Mouse (Mus musculus): ENCODE results near the gene Slc4a1. TPM values are rescaled to one million over a fixed set of nuclear protein-coding genes. Genes with fewer than 3 reads are reported as not detected.
"Not testable (repeated sequence)": the region's sequence is repeated elsewhere in the genome, so short reads cannot be mapped to it uniquely, and the experiment has no call there.

Gene Slc4a1
- polyA plus RNA-seq, 2 experiments from 2014 or later: 2.9 TPM; not detected in 1

DNA sequence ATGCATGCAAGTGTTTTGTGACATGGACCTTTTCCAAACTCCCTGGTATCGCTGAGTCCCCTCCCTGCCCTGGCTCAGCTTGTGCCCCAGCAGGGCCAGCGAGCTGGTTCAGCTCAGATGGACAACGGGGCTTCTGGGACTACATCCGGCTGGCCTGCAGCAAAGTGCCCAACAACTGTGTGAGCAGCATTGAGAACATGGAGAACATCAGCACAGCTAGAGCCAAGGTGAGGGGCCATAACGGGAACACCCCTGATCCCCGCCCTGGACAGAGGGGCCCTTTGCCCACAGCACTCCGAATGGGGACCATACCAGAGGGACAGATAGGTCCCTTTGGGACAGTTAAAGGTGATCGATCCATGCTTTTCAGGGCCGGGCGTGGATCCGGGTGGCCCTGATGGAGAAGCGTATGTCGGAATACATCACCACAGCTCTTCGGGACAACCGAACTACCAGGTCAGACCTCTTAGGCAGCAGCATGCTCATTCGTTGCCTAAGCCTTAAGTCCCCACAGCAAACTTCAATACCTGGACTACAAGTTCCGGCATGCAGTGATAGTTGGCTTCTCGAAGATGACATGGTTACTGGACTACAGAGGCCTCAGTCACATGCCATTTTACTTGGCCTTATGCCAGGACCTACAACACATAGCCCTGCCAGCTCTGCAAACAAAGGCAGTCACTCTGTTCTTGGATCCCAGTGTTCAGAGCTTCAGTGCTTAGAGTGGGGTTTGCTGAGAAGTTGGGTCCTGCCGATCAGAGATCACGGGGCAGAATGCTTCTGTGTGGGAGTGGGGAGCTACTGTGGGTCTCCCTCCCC lies 32.2 kb upstream of the Slc4a1 start:
- ATAC-seq: no peak

GRCm38 (mm10) chr11:102396671-102397141 lies 30.7 kb upstream of the Slc4a1 start:
- ATAC-seq: no peak

DNA sequence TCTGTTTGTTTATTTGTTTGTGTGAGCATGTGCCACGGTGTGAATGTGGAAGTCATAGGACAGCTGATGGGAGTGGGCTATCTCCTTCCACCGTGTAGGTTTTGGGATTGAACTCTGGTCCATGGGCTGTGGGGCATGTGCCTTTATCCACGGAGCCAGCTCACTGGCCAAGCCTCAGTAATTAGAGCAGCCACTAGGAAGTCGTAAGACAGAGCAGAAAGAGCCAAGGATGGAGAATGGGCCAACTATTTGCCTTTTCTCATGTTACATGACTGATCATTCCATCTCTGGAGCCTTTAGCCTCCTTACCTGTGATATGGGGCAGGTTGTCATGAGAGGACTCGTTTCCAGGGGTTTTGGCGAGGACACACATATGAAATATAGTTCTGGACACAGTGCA lies 30.3 kb upstream of the Slc4a1 start:
- ATAC-seq: no peak

DNA sequence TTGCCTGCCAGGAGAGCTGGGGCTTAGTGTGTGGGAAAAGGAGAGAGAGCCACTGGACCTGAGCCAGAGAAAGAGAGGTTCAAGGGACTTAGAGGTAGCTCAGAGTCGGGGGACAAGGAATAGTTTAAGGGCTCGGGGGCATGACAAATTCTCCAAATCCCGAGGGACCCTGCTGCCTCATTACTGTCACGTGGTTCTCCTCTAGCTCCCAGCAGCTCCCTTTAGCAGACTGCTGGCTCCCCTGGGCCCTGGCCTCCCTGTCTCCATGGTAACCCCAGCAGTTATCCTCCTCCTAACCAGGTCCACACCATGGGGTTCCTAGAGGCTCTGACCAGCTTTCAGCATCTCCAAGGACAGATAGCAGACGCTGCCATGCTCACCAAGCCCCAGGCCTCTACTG lies 29.2 kb upstream of the Slc4a1 start:
- ATAC-seq: no peak

GRCm38 (mm10) chr11:102394421-102395124 lies 28.6 kb upstream of the Slc4a1 start:
- no peak for ATAC-seq

DNA sequence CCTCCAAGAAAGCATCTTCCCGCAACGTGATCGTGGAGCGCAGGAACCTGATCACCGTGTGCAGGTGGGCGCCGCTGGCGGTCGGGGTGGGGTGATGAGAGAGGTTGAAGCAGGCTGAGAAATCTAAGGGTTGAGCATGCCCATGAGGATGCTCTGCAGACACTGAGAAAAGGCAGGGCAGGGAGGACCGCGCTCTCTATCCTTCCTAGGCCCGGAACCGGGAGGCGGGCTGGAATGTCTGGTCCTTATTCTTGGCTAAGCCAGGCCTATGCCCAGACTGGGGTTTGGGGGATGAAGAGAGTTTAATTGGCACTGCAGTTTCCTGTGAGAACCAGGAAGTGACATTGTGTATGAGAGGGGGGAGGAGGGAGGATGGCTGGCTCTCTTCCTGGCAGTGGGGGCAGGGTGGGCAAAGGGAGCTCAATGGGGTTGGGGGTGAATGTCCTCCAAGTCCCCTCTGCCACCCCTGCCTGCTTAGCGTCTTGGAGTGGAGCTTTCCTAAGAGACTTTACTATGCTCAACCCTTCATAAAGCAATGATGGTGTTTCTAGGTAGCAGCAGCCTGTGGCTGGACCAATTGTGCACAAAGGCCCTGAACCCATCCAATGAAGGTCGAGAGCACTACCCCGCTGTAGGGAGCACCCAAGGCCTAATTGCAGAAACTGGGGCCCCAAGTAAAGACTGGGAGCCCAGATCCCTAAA lies 27.9 kb upstream of the Slc4a1 start:
- no peak for ATAC-seq

DNA sequence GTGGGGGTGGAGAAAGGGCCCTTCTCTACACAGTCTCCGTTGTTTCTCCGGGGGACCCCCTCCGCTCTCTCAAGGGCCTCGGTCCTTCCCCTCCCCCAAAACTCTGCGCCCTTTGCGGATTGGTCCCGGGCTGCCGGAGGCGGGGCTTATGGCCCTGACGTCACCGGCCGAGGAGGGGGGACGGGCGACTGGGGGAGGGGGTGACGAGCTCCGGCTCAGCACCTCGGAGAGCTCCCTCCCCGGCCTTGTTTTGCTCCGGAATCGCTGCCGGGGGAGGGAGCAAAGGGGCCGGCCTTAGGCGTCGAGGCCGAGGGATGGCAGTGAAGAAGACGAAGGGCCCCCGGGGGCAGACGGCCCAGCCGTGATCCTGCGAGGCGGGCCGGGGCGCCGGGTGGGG lies 27.2 kb upstream of the Slc4a1 start, which contains the start of gene Rundc3a:
Gene Rundc3a (plus strand): TSS at position 166 of the 397 bp plus-strand sequence.
- peak; percentile 32 for ATAC-seq

DNA sequence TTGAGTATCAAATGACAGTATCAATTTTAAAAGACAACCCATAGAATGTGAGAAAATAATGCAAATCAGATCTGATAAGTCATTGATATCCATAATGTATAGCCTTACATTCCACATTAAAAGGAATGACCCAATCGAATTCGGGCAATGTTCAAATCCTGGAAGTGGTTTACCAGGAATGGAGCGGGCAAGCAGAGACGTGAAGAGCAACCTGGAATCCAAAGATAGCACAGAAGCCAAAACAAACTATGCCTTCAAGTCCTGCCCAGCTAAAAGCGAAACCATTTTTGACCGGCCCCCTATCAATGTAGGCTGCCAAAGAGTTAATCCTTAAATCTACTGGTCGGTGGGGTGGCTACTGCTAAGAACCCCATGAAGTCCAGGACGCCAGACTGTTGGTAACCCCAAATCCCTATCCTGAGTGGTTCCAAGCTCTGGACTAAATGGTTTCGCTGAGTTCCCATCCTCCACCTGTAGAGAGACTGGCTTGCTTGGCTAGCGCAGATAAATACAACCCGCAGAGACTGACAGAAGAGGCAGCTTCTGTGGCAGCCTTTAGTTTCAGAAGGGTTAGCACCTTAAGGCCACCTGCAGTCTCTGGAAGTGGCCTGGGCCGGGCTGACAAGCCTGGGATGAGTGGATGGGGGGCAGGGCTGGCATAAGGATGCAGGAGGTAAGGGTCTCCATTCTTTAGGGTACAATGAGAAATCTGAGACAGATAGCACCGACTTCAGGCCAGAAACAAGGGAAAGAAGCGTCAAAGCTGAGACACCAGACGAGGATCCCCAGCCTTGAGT lies 26.6 kb upstream of the Slc4a1 start:
- no peak for ATAC-seq

- ATAC-seq: not testable (repeated sequence)
Observed at GRCm38 (mm10) chr11:102389436-102389835, 23.4 kb upstream of the Slc4a1 start.

DNA sequence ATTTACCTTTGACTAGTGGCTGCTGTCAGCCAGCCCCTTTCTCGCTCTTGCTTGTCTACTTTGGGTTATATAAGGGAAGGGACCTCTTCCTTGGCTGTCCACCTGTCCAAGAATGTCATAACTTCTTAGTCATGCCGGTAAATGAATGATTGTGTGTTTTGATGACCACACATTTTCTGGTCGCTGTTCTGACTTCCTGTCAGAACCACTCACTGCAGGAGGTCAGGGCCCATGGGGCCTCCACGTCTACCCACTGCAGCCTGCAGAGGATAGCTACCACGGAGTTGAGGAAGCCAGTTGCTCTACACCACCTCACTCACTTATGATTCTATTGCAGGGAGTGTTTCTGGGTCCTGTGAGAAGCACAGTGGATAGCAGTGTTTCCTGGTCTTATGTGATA lies 20.1 kb upstream of the Slc4a1 start:
- ATAC-seq: no peak

GRCm38 (mm10) chr11:102385075-102385474 lies 19.1 kb upstream of the Slc4a1 start:
- no peak for ATAC-seq

- ATAC-seq: no peak
Observed at GRCm38 (mm10) chr11:102384418-102384817, 18.4 kb upstream of the Slc4a1 start.

GRCm38 (mm10) chr11:102383365-102384136 lies 17.5 kb upstream of the Slc4a1 start:
- ATAC-seq: no peak

- ATAC-seq: no peak
Observed at GRCm38 (mm10) chr11:102382794-102383193, 16.8 kb upstream of the Slc4a1 start.

- ATAC-seq: no peak
Observed at GRCm38 (mm10) chr11:102381341-102382100, 15.5 kb upstream of the Slc4a1 start.

DNA sequence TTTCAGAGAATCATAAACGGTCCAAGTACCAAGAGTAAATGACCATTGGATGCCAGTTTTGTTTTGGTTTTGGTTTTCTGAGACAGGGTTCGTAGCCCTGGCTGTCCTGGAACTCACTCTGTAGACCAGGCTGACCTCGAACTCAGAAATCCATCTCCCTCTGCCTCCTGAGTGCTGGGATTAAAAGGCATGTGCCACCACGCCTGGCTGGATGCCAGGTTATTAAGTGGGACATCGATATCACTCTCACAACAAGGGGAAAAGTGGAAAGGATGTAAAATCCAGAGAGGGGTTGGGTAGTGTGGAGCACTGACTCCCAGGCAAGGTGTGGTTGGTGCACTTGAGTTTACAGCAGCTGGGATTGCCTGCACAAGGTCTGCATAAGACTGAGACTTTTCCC lies 14.1 kb upstream of the Slc4a1 start:
- no peak for ATAC-seq

DNA sequence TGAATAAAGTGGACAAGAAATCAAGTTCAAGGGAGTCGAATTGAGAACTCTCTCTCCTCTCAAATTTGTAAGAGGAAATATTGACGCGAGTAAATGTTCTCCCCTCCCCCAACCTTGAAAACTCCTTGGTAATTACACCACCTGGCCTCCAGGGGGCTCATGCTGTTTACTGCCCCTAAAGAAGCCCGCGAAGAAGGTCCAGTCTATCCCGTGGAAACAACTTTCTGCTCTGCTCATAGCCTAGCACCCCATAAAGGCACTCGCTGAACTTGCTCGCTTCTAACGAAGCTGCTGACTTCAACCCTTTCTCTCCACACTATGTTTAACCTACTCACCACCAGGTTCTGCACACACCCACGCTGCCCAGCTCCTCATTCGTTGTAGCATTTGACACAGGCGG lies 11.2 kb upstream of the Slc4a1 start:
- no peak for ATAC-seq

GRCm38 (mm10) chr11:102376196-102376835 lies 10.3 kb upstream of the Slc4a1 start:
- no peak for ATAC-seq

DNA sequence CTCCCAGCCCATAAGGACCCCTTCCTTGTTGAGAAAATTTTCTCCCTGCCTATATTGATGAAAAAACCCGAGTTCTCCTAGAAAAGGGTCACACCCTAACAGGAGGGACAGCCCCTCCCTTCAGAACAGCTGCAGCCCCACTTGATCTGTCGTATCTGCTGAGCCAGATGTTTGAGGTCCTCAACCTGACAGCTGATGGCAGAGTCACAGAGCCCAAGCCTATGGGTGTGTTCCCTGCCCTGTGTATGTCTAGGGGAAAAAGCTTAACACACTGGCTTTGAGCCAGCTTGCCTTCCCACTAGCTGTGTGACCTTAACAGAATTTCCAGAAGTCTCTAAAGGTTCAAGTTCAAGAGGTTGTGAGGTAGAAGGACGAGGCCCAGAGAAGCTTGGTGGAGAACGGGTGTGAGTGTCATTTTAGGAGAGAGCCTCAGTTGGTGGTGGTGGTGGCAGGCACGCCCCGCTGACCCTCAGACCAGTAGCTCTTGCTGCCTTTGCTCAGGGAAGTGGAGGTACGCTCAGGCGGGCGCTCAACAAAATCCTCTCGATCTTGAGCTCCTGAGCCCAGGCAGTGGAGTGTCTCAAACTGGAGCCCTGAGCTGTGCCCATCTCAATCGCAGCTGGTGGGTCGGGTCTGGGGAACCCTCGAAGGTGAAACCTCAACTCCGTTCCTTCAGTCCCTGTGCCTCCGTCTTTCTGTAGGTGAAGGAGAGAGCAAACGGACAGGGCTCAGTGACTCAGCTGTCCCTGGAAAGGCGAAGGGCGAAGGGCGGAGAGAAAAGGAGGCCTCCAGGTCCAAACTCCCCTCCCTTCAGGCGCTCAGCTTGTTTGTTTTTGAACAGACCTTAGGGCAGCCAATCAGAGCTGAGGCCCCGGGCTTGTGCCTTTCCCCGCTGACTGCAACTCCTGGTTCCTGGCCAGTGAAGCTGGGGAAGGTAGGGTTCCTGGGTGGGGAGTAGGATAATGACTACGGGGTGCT lies 9.5 kb upstream of the Slc4a1 start:
- no peak for ATAC-seq

Data from activated CD4-positive, CD25-positive, alpha-beta regulatory T cell, adult 4 months (primary cell).